ENCODE assay signal across 26 mouse cellular contexts in genomic region chr4:130917564-130917963, GRCm38 (mm10). TPM values are rescaled to one million over a fixed set of nuclear protein-coding genes. Genes with fewer than 3 reads are reported as not detected.
DNase-seq lines count a peak whose midpoint lies in the region; ATAC-seq and TF ChIP-seq lines count a peak whose summit lies in the region.
"Had no signal": no experiment of that assay in that cellular context is flagged by ENCODE, and none has a peak within 500 bp of the region (broad histone marks: within the 10 kb centered on the region; RNA-seq: fewer than 3 reads in every experiment).

No protein-coding gene starts in this region.

- peak; percentile 18 for DNase-seq in adrenal gland, adult 2 months
- DNase-seq in adrenal gland, adult 18-20 months (ENCODE audit: low spot score in 2 of 2): no peak
- DNase-seq in liver, postnatal 0 days: no peak
- DNase-seq in embryonic facial prominence, embryonic 10.5 days (ENCODE audit: low spot score): no peak
- DNase-seq in kidney, adult 8-10 months: no peak
- DNase-seq in kidney, postnatal 14 days: no peak
- DNase-seq: cerebellum, adult 8-10 months; gastrocnemius, postnatal 25 days; kidney, adult 18-20 months; kidney, postnatal 10 days; midbrain, embryonic 14.5 days; thymus, postnatal 14 days had no signal

- no peak overlapping the region for H3K27ac ChIP-seq in liver, postnatal 0 days (ENCODE audit: low read depth)
- no peak overlapping the region for H3K27ac ChIP-seq in liver, embryonic 12.5 days
- H3K27ac ChIP-seq in embryonic facial prominence, embryonic 10.5 days (replicated peaks): 0 out of 2 replicates have a peak overlapping the region, but pooled peaks have one; percentile 2
- H3K27ac ChIP-seq: embryonic facial prominence, embryonic 13.5 days; heart, embryonic 15.5 days; layer of hippocampus, adult 2 months; limb, embryonic 15.5 days; stomach, embryonic 15.5 days had no signal

- H3K4me3 ChIP-seq in liver, postnatal 0 days (ENCODE audit: low read depth, low read length): no peak overlapping the region
- H3K4me3 ChIP-seq in liver, embryonic 12.5 days: no peak overlapping the region
- H3K4me3 ChIP-seq in C2C12 (ENCODE audit: insufficient read depth, poor library complexity, severe bottlenecking): no peak overlapping the region
- H3K4me3 ChIP-seq in embryonic facial prominence, embryonic 10.5 days: no peak overlapping the region
- H3K4me3 ChIP-seq: embryonic facial prominence, embryonic 13.5 days; heart, embryonic 15.5 days; layer of hippocampus, adult 2 months; limb, embryonic 15.5 days; myocyte; stomach, embryonic 15.5 days had no signal

- H3K4me2 ChIP-seq in liver, postnatal 0 days (ENCODE audit: low read depth, low read length): 0 out of 2 replicates have a peak overlapping the region, but pooled peaks have one; percentile 67
- no peak overlapping the region for H3K4me2 ChIP-seq in liver, embryonic 12.5 days
- H3K4me2 ChIP-seq: embryonic facial prominence, embryonic 13.5 days; heart, embryonic 15.5 days; limb, embryonic 15.5 days; stomach, embryonic 15.5 days had no signal

- peaks cover 25% of the 10 kb centered on the region for H3K4me1 ChIP-seq in liver, postnatal 0 days (ENCODE audit: insufficient read depth)
- H3K4me1 ChIP-seq in liver, embryonic 12.5 days: peaks cover 81% of the 10 kb centered on the region
- peaks cover 70% of the 10 kb centered on the region for H3K4me1 ChIP-seq in embryonic facial prominence, embryonic 10.5 days

- no peak for TF ChIP-seq CTCF in liver, postnatal 0 days (IDR thresholded peaks at IDR 0.05; ENCODE audit: low read depth)
- no peak for TF ChIP-seq CTCF in C2C12 (IDR thresholded peaks at IDR 0.05; ENCODE audit: control insufficient read depth, insufficient read depth, insufficient read length)

- no peaks in the 10 kb centered on the region for H3K79me3 ChIP-seq in C2C12 (ENCODE audit: low read depth)

- 69% methylated on average over 4 of the region's 4 CpGs for WGBS in liver, postnatal 0 days (ENCODE audit: insufficient replicate concordance)
- WGBS in liver, embryonic 12.5 days (ENCODE audit: insufficient replicate concordance): 54% methylated on average over 4 of the region's 4 CpGs
- 66% methylated on average over 4 of the region's 4 CpGs for WGBS in embryonic facial prominence, embryonic 10.5 days

- no peaks in the 10 kb centered on the region for H3K27me3 ChIP-seq in liver, postnatal 0 days (ENCODE audit: insufficient read depth, low read length)
- H3K27me3 ChIP-seq in liver, embryonic 12.5 days (replicated peaks): no peaks in the 10 kb centered on the region
- H3K27me3 ChIP-seq in C2C12 (ENCODE audit: control insufficient read depth, insufficient read depth, insufficient read length): peaks cover 4% of the 10 kb centered on the region
- H3K27me3 ChIP-seq in embryonic facial prominence, embryonic 10.5 days (replicated peaks; ENCODE audit: low read depth, poor library complexity, severe bottlenecking): no peaks in the 10 kb centered on the region
- H3K27me3 ChIP-seq: embryonic facial prominence, embryonic 13.5 days; limb, embryonic 15.5 days; stomach, embryonic 15.5 days had no signal

- H3ac ChIP-seq in C2C12 (ENCODE audit: control insufficient read depth, insufficient read length, low read depth): no peak overlapping the region

- TF ChIP-seq EP300 in liver, postnatal 0 days (IDR thresholded peaks at IDR 0.05; ENCODE audit: low read depth): no peak

- H3K9me3 ChIP-seq in liver, postnatal 0 days (ENCODE audit: low read length): no peaks in the 10 kb centered on the region
- H3K9me3 ChIP-seq in liver, embryonic 12.5 days (replicated peaks): no peaks in the 10 kb centered on the region
- no peaks in the 10 kb centered on the region for H3K9me3 ChIP-seq in embryonic facial prominence, embryonic 10.5 days
- H3K9me3 ChIP-seq: embryonic facial prominence, embryonic 13.5 days; heart, embryonic 15.5 days; limb, embryonic 15.5 days; stomach, embryonic 15.5 days had no signal

- H3K36me3 ChIP-seq in liver, postnatal 0 days (replicated peaks; ENCODE audit: insufficient read depth, low read length): 0 out of 2 replicates have a peak, but pooled peaks cover 3% of the 10 kb centered on the region
- no peaks in the 10 kb centered on the region for H3K36me3 ChIP-seq in liver, embryonic 12.5 days
- H3K36me3 ChIP-seq in C2C12 (ENCODE audit: control insufficient read depth, insufficient read depth): no peaks in the 10 kb centered on the region
- H3K36me3 ChIP-seq in embryonic facial prominence, embryonic 10.5 days (replicated peaks): no peaks in the 10 kb centered on the region
- H3K36me3 ChIP-seq: embryonic facial prominence, embryonic 13.5 days; heart, embryonic 15.5 days; limb, embryonic 15.5 days; stomach, embryonic 15.5 days had no signal

- no peaks in the 10 kb centered on the region for H3K79me2 ChIP-seq in C2C12 (ENCODE audit: control insufficient read depth, insufficient read depth)

- no peak for ATAC-seq in liver, postnatal 0 days
- ATAC-seq in liver, embryonic 12.5 days: no peak
- ATAC-seq: CD4-positive, CD25-positive, alpha-beta regulatory T cell, adult 4 months; forebrain, embryonic 14.5 days had no signal

- H3K9ac ChIP-seq in liver, postnatal 0 days (replicated peaks): no peak overlapping the region
- no peak overlapping the region for H3K9ac ChIP-seq in liver, embryonic 12.5 days
- H3K9ac ChIP-seq: embryonic facial prominence, embryonic 13.5 days; heart, embryonic 15.5 days; limb, embryonic 15.5 days; stomach, embryonic 15.5 days had no signal

TF ChIP-seq in C2C12, 6 proteins besides CTCF, POLR2A, EP300 and RAD21:
- peak; percentile 2 for TF ChIP-seq USF1 (IDR thresholded peaks at IDR 0.05; ENCODE audit: low read depth)
- TF ChIP-seq MAX (IDR thresholded peaks at IDR 0.05): no peak
- no peak for TF ChIP-seq FOSL1 (IDR thresholded peaks at IDR 0.05; ENCODE audit: insufficient read depth, low read length, poor library complexity, severe bottlenecking)
- no peak for TF ChIP-seq MYOG (IDR thresholded peaks at IDR 0.05; ENCODE audit: control insufficient read depth, extremely low read depth, insufficient read length)
- no peak for TF ChIP-seq MYOD1 (IDR thresholded peaks at IDR 0.05; ENCODE audit: control insufficient read depth, insufficient read length, low read depth)

RNA-seq across cellular contexts. Expression of gene Laptm5, which starts 4.6 kb away (rescaled TPM):
- 10 to 100 TPM; 30.8 to 36.8 TPM for total RNA-seq in adrenal gland, adult 2 months (2021)
- 72.4 and 79.8 TPM in 2 replicates for polyA plus RNA-seq in adrenal gland, adult 2 months (2012; rRNA removed)
- total RNA-seq in adrenal gland, adult 18-20 months (2021): 10 to 100 TPM; 25.1 to 54.6 TPM
- 109 and 113 TPM in 2 replicates for polyA plus RNA-seq in liver, postnatal 0 days (2015; fragmentation: Nextera tagmentation; extraction: Ambion mirVana)
- 61.1 and 64.3 TPM in 2 replicates for polyA plus RNA-seq in liver, embryonic 12.5 days (2016; fragmentation: Nextera tagmentation; extraction: Ambion mirVana)
- polyA plus RNA-seq in C2C12 (2012; fragmentation: generic; extraction: Trizol): 0.08 TPM
- polyA plus RNA-seq in embryonic facial prominence, embryonic 10.5 days (2016; fragmentation: Nextera tagmentation; extraction: Ambion mirVana): 13.0 and 16.4 TPM in 2 replicates

RNA-seq across cellular contexts. Expression of gene Matn1, which starts 26.6 kb away (rescaled TPM):
- total RNA-seq in adrenal gland, adult 2 months (2021): not detected
- not detected in 2 replicates for polyA plus RNA-seq in adrenal gland, adult 2 months (2012; rRNA removed)
- total RNA-seq in adrenal gland, adult 18-20 months (2021): not detected
- polyA plus RNA-seq in liver, postnatal 0 days (2015; fragmentation: Nextera tagmentation; extraction: Ambion mirVana): 0.05 TPM in 1 of 2 replicates, not detected in the other
- 0.12 and 0.17 TPM in 2 replicates for polyA plus RNA-seq in liver, embryonic 12.5 days (2016; fragmentation: Nextera tagmentation; extraction: Ambion mirVana)
- not detected for polyA plus RNA-seq in C2C12 (2012; fragmentation: generic; extraction: Trizol)
- polyA plus RNA-seq in embryonic facial prominence, embryonic 10.5 days (2016; fragmentation: Nextera tagmentation; extraction: Ambion mirVana): 0.11 TPM in 1 of 2 replicates, not detected in the other
- total RNA-seq: gastrocnemius, postnatal 25 days; heart, adult 8-10 months; hematopoietic stem cell, adult 5-6 weeks; megakaryocyte progenitor cell, adult 5-6 weeks had no signal
- polyA plus RNA-seq: CD4-positive, CD25-positive, alpha-beta regulatory T cell, adult 4 months; midbrain, embryonic 14.5 days; myocyte; neural tube, embryonic 14.5 days; stomach, embryonic 15.5 days had no signal

Comparison
In these comparisons a context has a peak if more than half of its experiments do, and no peak if none do; other contexts are left out.
1. RNA of gene Laptm5, which starts 4.6 kb away (polyA plus RNA-seq): 109 to 113 TPM in liver, postnatal 0 days, 72.4 to 79.8 TPM in adrenal gland, adult 2 months, 61.1 to 64.3 TPM in liver, embryonic 12.5 days and 13.0 to 16.4 TPM in embryonic facial prominence, embryonic 10.5 days; 0.08 TPM in C2C12 (single experiment); every median in the first group is over 10 times any median in the second.